9 mouse cellular contexts compared by ENCODE assay signal in genomic region chr11:57519304-57519703, GRCm38 (mm10). TPM values are rescaled to one million over a fixed set of nuclear protein-coding genes. Genes with fewer than 3 reads are reported as not detected.
DNase-seq lines count a peak whose midpoint lies in the region; ATAC-seq and TF ChIP-seq lines count a peak whose summit lies in the region.
"Had no signal": no experiment of that assay in that cellular context is flagged by ENCODE, and none has a peak within 500 bp of the region (broad histone marks: within the 10 kb centered on the region; RNA-seq: fewer than 3 reads in every experiment).

No protein-coding gene starts in this region.

- H3K9ac ChIP-seq in lung, embryonic 14.5 days: peak overlapping the region; percentile 72
- H3K9ac ChIP-seq in intestine, postnatal 0 days (ENCODE audit: low read depth, low read length): no peak overlapping the region; the same call in 1 of the 2 replicates
- H3K9ac ChIP-seq in neural tube, embryonic 14.5 days (replicated peaks; ENCODE audit: low read depth, low read length): peak overlapping the region; percentile 83

- H3K27me3 ChIP-seq in lung, embryonic 14.5 days (ENCODE audit: insufficient read depth, low read length): no peaks in the 10 kb centered on the region
- no peaks in the 10 kb centered on the region for H3K27me3 ChIP-seq in intestine, postnatal 0 days (replicated peaks; ENCODE audit: control insufficient read depth, insufficient read depth, low read length)
- H3K27me3 ChIP-seq in neural tube, embryonic 14.5 days (ENCODE audit: control insufficient read depth, insufficient read depth, low read length): no peaks in the 10 kb centered on the region

- H3K27ac ChIP-seq in lung, embryonic 14.5 days (ENCODE audit: low read depth): no peak overlapping the region
- H3K27ac ChIP-seq in embryonic fibroblast, embryonic 13.5 days (ENCODE audit: insufficient read depth, low read length): no peak overlapping the region
- H3K27ac ChIP-seq in intestine, postnatal 0 days (ENCODE audit: low read depth, low read length): no peak overlapping the region
- no peak overlapping the region for H3K27ac ChIP-seq in neural tube, embryonic 14.5 days (ENCODE audit: low read depth, low read length)

- ATAC-seq in lung, embryonic 14.5 days (ENCODE audit: insufficient read depth): no peak
- ATAC-seq in intestine, postnatal 0 days: no peak
- ATAC-seq in neural tube, embryonic 14.5 days (ENCODE audit: low read depth): no peak
- ATAC-seq in erythroid progenitor cell, adult 5-6 weeks (replicated peaks; ENCODE audit: low FRiP score, poor library complexity, severe bottlenecking): no peak

- H3K36me3 ChIP-seq in lung, embryonic 14.5 days (ENCODE audit: insufficient read depth): 0 out of 2 replicates have a peak, but pooled peaks cover 2% of the 10 kb centered on the region
- H3K36me3 ChIP-seq in intestine, postnatal 0 days (ENCODE audit: control insufficient read depth, insufficient read depth): peaks cover 10% of the 10 kb centered on the region
- no peaks in the 10 kb centered on the region for H3K36me3 ChIP-seq in neural tube, embryonic 14.5 days (ENCODE audit: control insufficient read depth, insufficient read depth, low read length)

- DNase-seq in lung, embryonic 14.5 days: no peak
- no peak for DNase-seq in lung, postnatal 10 days
- DNase-seq in adrenal gland, adult 8-10 months: no peak
- DNase-seq in cerebellum, postnatal 10 days: no peak
- DNase-seq: kidney, postnatal 36 days had no signal

- no peaks in the 10 kb centered on the region for H3K9me3 ChIP-seq in lung, embryonic 14.5 days (ENCODE audit: low read depth, low read length)
- H3K9me3 ChIP-seq in intestine, postnatal 0 days (ENCODE audit: control insufficient read depth): no peaks in the 10 kb centered on the region
- H3K9me3 ChIP-seq in neural tube, embryonic 14.5 days (ENCODE audit: control insufficient read depth, low read length): no peaks in the 10 kb centered on the region

- peak overlapping the region; percentile 71 for H3K4me2 ChIP-seq in lung, embryonic 14.5 days
- H3K4me2 ChIP-seq in intestine, postnatal 0 days (replicated peaks; ENCODE audit: low read depth): peak overlapping the region; percentile 86
- H3K4me2 ChIP-seq in neural tube, embryonic 14.5 days (ENCODE audit: low read depth, low read length): peak overlapping the region; percentile 60

- H3K4me1 ChIP-seq in lung, embryonic 14.5 days (ENCODE audit: insufficient read depth): peaks cover 4% of the 10 kb centered on the region; the same call in 1 of the 2 replicates
- H3K4me1 ChIP-seq in embryonic fibroblast, embryonic 13.5 days (ENCODE audit: control insufficient read depth, insufficient read depth, low read length): peaks cover 7% of the 10 kb centered on the region
- H3K4me1 ChIP-seq in intestine, postnatal 0 days (replicated peaks; ENCODE audit: control insufficient read depth, insufficient read depth, low read length): no peaks in the 10 kb centered on the region
- peaks cover 17% of the 10 kb centered on the region for H3K4me1 ChIP-seq in neural tube, embryonic 14.5 days (ENCODE audit: control insufficient read depth, insufficient read depth, low read length)

- TF ChIP-seq POLR2A in embryonic fibroblast, embryonic 13.5 days (IDR thresholded peaks at IDR 0.05; ENCODE audit: low read depth, low read length): no peak

- TF ChIP-seq CTCF in lung, embryonic 14.5 days (IDR thresholded peaks at IDR 0.05; ENCODE audit: low read depth): no peak
- TF ChIP-seq CTCF in embryonic fibroblast, embryonic 13.5 days (IDR thresholded peaks at IDR 0.05; ENCODE audit: borderline replicate concordance, insufficient read depth, low read length): no peak
- TF ChIP-seq CTCF in intestine, postnatal 0 days (IDR thresholded peaks at IDR 0.05; ENCODE audit: low read depth): no peak

- H3K4me3 ChIP-seq in lung, embryonic 14.5 days (ENCODE audit: low read depth, low read length): peak overlapping the region; percentile 76
- H3K4me3 ChIP-seq in embryonic fibroblast, embryonic 13.5 days (ENCODE audit: insufficient read depth, low read length): peak overlapping the region; percentile 66
- H3K4me3 ChIP-seq in intestine, postnatal 0 days (ENCODE audit: low read depth, low read length): peak overlapping the region; percentile 95
- peak overlapping the region; percentile 88 for H3K4me3 ChIP-seq in neural tube, embryonic 14.5 days (ENCODE audit: low read depth, low read length)

- 66% methylated on average over 5 of the region's 5 CpGs for WGBS in lung, embryonic 14.5 days
- 64% methylated on average over 5 of the region's 5 CpGs for WGBS in intestine, postnatal 0 days
- 78% methylated on average over 5 of the region's 5 CpGs for WGBS in neural tube, embryonic 14.5 days

RNA-seq across cellular contexts. Expression of gene Mfap3, which starts 0.8 kb away (rescaled TPM):
- polyA plus RNA-seq in lung, embryonic 14.5 days (2014; fragmentation: Nextera tagmentation; extraction: Ambion mirVana): 46.9 and 48.4 TPM in 2 replicates
- polyA plus RNA-seq in embryonic fibroblast, embryonic 13.5 days (2011; ENCODE audit: insufficient read length, low read depth, missing spikeins): 43.9 and 52.4 TPM in 2 replicates
- 30.4 and 31.9 TPM in 2 replicates for polyA plus RNA-seq in intestine, postnatal 0 days (2015; fragmentation: Nextera tagmentation; extraction: Ambion mirVana)
- polyA plus RNA-seq in neural tube, embryonic 14.5 days (2014; fragmentation: Nextera tagmentation; extraction: Ambion mirVana): 59.3 and 65.4 TPM in 2 replicates
- 16.9 and 22.6 TPM in 2 replicates for total RNA-seq in erythroid progenitor cell, adult 5-6 weeks (2015; ENCODE audit: low replicate concordance)
- total RNA-seq in erythroid progenitor cell, adult 5-6 weeks (2017; ENCODE audit: low replicate concordance): 5.2 and 9.6 TPM in 2 replicates
- total RNA-seq in adrenal gland, adult 8-10 months (2022): 10 to 100 TPM; 20.8 to 33.3 (median 29.6) TPM

RNA-seq across cellular contexts. Expression of gene Fam114a2, which starts 0.9 kb away (rescaled TPM):
- polyA plus RNA-seq in lung, embryonic 14.5 days (2014; fragmentation: Nextera tagmentation; extraction: Ambion mirVana): 48.6 and 53.8 TPM in 2 replicates
- polyA plus RNA-seq in embryonic fibroblast, embryonic 13.5 days (2011; ENCODE audit: insufficient read length, low read depth, missing spikeins): 40.2 and 42.4 TPM in 2 replicates
- polyA plus RNA-seq in intestine, postnatal 0 days (2015; fragmentation: Nextera tagmentation; extraction: Ambion mirVana): 54.8 and 56.1 TPM in 2 replicates
- polyA plus RNA-seq in neural tube, embryonic 14.5 days (2014; fragmentation: Nextera tagmentation; extraction: Ambion mirVana): 51.3 and 52.1 TPM in 2 replicates
- 16.3 and 23.1 TPM in 2 replicates for total RNA-seq in erythroid progenitor cell, adult 5-6 weeks (2015; ENCODE audit: low replicate concordance)
- 12.0 and 34.5 TPM in 2 replicates for total RNA-seq in erythroid progenitor cell, adult 5-6 weeks (2017; ENCODE audit: low replicate concordance)
- 10 to 100 TPM; 64.6 to 83.3 (median 76.3) TPM for total RNA-seq in adrenal gland, adult 8-10 months (2022)
